Mouse (Mus musculus) midbrain, embryonic 11.5 days (tissue): Measurements from ENCODE around the gene Txndc11. TPM values are rescaled to one million over a fixed set of nuclear protein-coding genes. Genes with fewer than 3 reads are reported as not detected.

ENCODE experiments used
- ATAC-seq: fragments of 200-750 bp; cut with Nextera tagmentation; 2 replicates; pipeline ENCODE4 v1.8.0; 2017; ENCODE audit warnings: moderate TSS enrichment, moderate library complexity; ENCODE audit not compliant: low FRiP score
- DNase-seq: peaks from one replicate; pipeline ENCODE4 v3.0.0; 2015; ENCODE audit warnings: low spot score; ENCODE audit errors: missing footprints
- H3K27ac ChIP-seq: fragments of 300-500 bp; sonication (generic); 2 replicates; pipeline ENCODE4 v1.5.1; 2014; ENCODE audit warnings: low read depth, low read length
- H3K27me3 ChIP-seq: fragments of 300-500 bp; sonication (generic); 2 replicates; pipeline ENCODE4 v1.6.1; 2014; ENCODE audit warnings: mild to moderate bottlenecking, low read length, moderate library complexity, mixed read lengths; ENCODE audit not compliant: control insufficient read depth, insufficient read depth
- H3K36me3 ChIP-seq: fragments of 300-500 bp; sonication (generic); 2 replicates; pipeline ENCODE4 v1.6.1; 2014; ENCODE audit warnings: mild to moderate bottlenecking, low read length, moderate library complexity, mixed read lengths; ENCODE audit not compliant: control insufficient read depth, insufficient read depth
- H3K4me1 ChIP-seq: fragments of 300-500 bp; sonication (generic); 2 replicates; pipeline ENCODE4 v1.6.1; 2014; ENCODE audit warnings: low read length; ENCODE audit not compliant: control insufficient read depth, insufficient read depth
- H3K4me2 ChIP-seq: fragments of 300-500 bp; sonication (generic); 2 replicates; pipeline ENCODE4 v1.6.1; 2014; ENCODE audit warnings: mild to moderate bottlenecking, moderate library complexity
- H3K4me3 ChIP-seq: fragments of 300-500 bp; sonication (generic); 2 replicates; pipeline ENCODE4 v1.5.1; 2014; ENCODE audit warnings: low read depth, low read length
- H3K9ac ChIP-seq: fragments of 300-500 bp; sonication (generic); 2 replicates; pipeline ENCODE4 v1.6.1; 2014; ENCODE audit warnings: low read length
- H3K9me3 ChIP-seq: fragments of 300-500 bp; sonication (generic); 2 replicates; pipeline ENCODE4 v1.6.1; 2016; ENCODE audit warnings: low read length; ENCODE audit not compliant: control insufficient read depth
- WGBS: fragments of 180-500 bp; shearing (Covaris S2); extraction: QIAGEN DNeasy Blood & Tissue Kit; methylation state at CpG from one replicate; pipeline ENCODE4 v1.1.7; 2014; 5-methylcytosine and 5-hydroxymethylcytosine counted together
- polyA plus RNA-seq: library from polyadenylated mRNA; unstranded; fragments of >200 nt; fragmentation: Nextera tagmentation; extraction: Ambion mirVana; gene quantifications from 2 replicates; pipeline ENCODE4 v1.2.1, GENCODE M21; 2014

Gene Txndc11
- polyA plus RNA-seq, 1 experiment from 2014 or later = 31.0 TPM

GRCm38 (mm10) chr16:11086856-11087588 lies 47.4 kb downstream of the Txndc11 start:
- ATAC-seq = no peak
- peaks cover 15% of the 10 kb centered on the region for H3K36me3 ChIP-seq
- H3K27ac ChIP-seq = no peak overlapping the region
- no peaks in the 10 kb centered on the region for H3K27me3 ChIP-seq
- H3K4me2 ChIP-seq = no peak overlapping the region
- WGBS = 67% methylated on average over 5 of the region's 5 CpGs
- H3K4me3 ChIP-seq = no peak overlapping the region
- H3K9me3 ChIP-seq = no peaks in the 10 kb centered on the region
- no peaks in the 10 kb centered on the region for H3K4me1 ChIP-seq
- no peak for DNase-seq
- H3K9ac ChIP-seq = no peak overlapping the region

DNA sequence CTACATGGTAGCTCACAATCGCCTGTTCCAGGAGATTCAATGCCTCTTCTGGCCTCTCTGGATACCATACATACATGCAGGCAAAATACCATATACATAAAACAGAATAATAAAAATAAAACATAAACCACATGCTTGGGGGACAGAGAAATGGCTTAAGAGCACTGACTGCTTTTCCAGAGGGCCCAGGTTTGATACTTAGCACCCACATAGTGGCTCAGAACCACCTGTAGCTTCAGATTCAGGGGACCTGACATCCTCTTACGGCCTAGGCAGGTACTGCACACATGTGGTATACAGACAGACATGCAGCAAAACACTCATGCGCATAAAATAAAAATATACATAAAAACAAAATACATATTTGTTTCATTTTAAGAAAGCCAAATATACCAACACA lies 48.2 kb downstream of the Txndc11 start:
- H3K27me3 ChIP-seq = no peaks in the 10 kb centered on the region
- no peak overlapping the region for H3K4me3 ChIP-seq
- H3K4me2 ChIP-seq = no peak overlapping the region
- DNase-seq = no peak
- no peak for ATAC-seq
- H3K9me3 ChIP-seq = no peaks in the 10 kb centered on the region
- WGBS = 92% methylated on average over 3 of the region's 3 CpGs
- H3K4me1 ChIP-seq = no peaks in the 10 kb centered on the region
- no peak overlapping the region for H3K27ac ChIP-seq
- no peak overlapping the region for H3K9ac ChIP-seq
- peaks cover 15% of the 10 kb centered on the region for H3K36me3 ChIP-seq

- Histone ChIP-seq H3K9ac (no peak overlapping the region), H3K27ac (no peak overlapping the region), H3K4me3 (no peak overlapping the region), H3K36me3 (peaks cover 16% of the 10 kb centered on the region; the same call in 1 of the 2 replicates), H3K4me1 (no peaks in the 10 kb centered on the region), H3K4me2 (no peak overlapping the region), H3K9me3 (no peaks in the 10 kb centered on the region), H3K27me3 (no peaks in the 10 kb centered on the region)
- DNase-seq = no peak
- ATAC-seq = no peak
- 92% methylated on average over 8 of the region's 8 CpGs for WGBS
These were observed 50.3 kb downstream of the Txndc11 start for GRCm38 (mm10) chr16:11084181-11084580.

DNA sequence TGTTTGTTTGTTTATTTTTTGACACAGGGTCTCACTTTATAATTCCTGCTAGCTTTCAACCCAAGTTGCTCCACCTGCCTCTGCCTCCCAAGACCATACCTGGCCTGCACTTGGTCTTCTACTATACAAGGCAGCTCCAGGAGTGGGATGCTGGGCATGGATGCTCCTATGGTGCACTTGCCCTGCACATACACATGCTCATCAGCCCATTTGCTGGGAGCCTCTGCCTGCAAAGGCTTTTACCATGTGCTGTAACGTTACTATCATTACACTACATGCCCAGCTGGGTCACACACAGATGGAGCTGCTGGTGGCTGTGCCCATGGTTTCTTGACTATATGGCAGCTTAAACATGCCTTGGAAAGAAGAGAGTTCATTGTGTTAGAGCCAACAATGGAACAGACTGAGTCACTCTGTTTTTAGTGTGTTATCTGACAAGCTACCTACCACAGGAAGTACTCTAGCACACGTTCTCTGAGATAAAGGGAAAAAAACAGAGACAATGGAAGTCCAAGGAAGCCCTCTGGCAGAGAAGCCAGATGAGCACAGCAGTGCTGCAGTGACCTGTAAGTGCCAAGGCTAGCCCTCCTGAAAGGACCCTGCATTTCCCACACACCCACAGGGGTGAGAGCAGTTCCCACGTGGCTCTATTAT lies 56.1 kb downstream of the Txndc11 start:
- no peak overlapping the region for H3K4me2 ChIP-seq
- 86% methylated on average over 3 of the region's 3 CpGs for WGBS
- H3K4me3 ChIP-seq = no peak overlapping the region
- H3K27ac ChIP-seq = no peak overlapping the region
- H3K9me3 ChIP-seq = no peaks in the 10 kb centered on the region
- no peaks in the 10 kb centered on the region for H3K4me1 ChIP-seq
- peaks cover 25% of the 10 kb centered on the region; the same call in 1 of the 2 replicates for H3K36me3 ChIP-seq
- no peak overlapping the region for H3K9ac ChIP-seq
- ATAC-seq (no peak), DNase-seq (no peak)
- H3K27me3 ChIP-seq = no peaks in the 10 kb centered on the region

DNA sequence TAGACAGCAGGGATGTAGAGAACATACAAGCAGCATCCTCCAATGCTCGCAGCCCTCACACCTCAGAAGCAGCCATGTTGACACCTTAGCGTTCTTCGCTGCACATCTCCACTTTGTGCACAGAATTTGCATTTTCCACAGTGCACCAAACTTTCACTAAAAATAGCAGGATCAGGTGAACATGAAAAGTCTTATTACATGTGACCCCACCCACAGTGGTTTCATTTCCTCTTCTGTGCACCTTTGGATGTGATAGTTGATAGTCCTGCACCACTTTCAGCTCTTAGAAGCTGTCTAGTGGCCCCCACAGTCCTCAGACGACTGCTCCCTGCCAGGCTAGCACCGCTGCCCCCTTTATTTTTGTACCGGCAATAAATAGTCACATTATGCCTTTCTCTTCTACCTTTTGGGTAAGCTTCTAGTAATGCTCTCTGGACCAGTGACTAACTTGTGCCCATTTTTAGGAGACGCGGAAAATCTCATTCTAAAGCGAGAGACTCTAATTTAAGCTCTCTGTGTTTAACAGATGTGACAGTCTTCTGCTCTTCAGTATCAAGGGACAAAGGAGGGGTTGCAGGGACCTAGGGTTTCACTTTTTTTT lies 56.7 kb downstream of the Txndc11 start:
- Histone ChIP-seq H3K9ac (no peak overlapping the region), H3K27me3 (no peaks in the 10 kb centered on the region), H3K4me3 (no peak overlapping the region), H3K27ac (no peak overlapping the region), H3K36me3 (peaks cover 21% of the 10 kb centered on the region; the same call in 1 of the 2 replicates), H3K4me2 (no peak overlapping the region), H3K4me1 (no peaks in the 10 kb centered on the region), H3K9me3 (no peaks in the 10 kb centered on the region)
- DNase-seq (no peak), ATAC-seq (no peak)
- WGBS = 93% methylated on average over 9 of the region's 9 CpGs

- Histone ChIP-seq H3K9ac (no peak overlapping the region), H3K4me2 (no peak overlapping the region), H3K27ac (no peak overlapping the region), H3K9me3 (no peaks in the 10 kb centered on the region), H3K27me3 (no peaks in the 10 kb centered on the region), H3K4me3 (no peak overlapping the region), H3K36me3 (peaks cover 26% of the 10 kb centered on the region), H3K4me1 (peaks cover 16% of the 10 kb centered on the region)
- no peak for DNase-seq
- no peak for ATAC-seq
- WGBS = 76% methylated on average over 6 of the region's 6 CpGs
These were observed 61.4 kb downstream of the Txndc11 start for GRCm38 (mm10) chr16:11073060-11073459.

GRCm38 (mm10) chr16:11072454-11072853 lies 62.0 kb downstream of the Txndc11 start:
- no peak overlapping the region for H3K27ac ChIP-seq
- no peak for ATAC-seq
- peaks cover 26% of the 10 kb centered on the region for H3K36me3 ChIP-seq
- WGBS = 91% methylated on average over 8 of the region's 8 CpGs
- peaks cover 22% of the 10 kb centered on the region for H3K4me1 ChIP-seq
- no peak overlapping the region for H3K4me3 ChIP-seq
- no peak overlapping the region for H3K4me2 ChIP-seq
- H3K9ac ChIP-seq = no peak overlapping the region
- no peaks in the 10 kb centered on the region for H3K27me3 ChIP-seq
- DNase-seq = no peak
- H3K9me3 ChIP-seq = no peaks in the 10 kb centered on the region

DNA sequence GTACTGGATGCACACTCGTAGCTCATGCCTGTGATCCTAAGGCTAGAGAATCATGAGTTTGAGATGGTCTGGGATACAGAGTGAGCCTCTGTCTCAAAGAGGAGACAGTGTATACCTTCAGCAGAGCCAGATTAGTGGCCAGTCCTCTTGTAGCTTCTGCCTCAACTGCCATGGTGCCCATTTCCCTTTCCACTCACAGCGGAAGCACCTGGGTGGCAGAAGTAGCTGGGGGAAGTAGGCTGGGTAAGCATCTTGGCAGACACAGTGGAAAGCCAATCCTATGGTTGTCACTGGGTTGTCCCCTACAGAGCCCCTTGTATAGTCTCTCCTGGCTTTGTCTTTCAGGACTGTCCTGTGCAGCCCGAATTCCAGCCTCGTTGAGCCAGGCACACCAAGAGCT lies 62.6 kb downstream of the Txndc11 start:
- Histone ChIP-seq H3K4me3 (no peak overlapping the region), H3K9ac (no peak overlapping the region), H3K36me3 (peaks cover 26% of the 10 kb centered on the region), H3K27me3 (no peaks in the 10 kb centered on the region), H3K4me1 (peaks cover 26% of the 10 kb centered on the region), H3K9me3 (no peaks in the 10 kb centered on the region), H3K4me2 (no peak overlapping the region), H3K27ac (no peak overlapping the region)
- DNase-seq (no peak), ATAC-seq (no peak)
- 88% methylated on average over 4 of the region's 4 CpGs for WGBS

GRCm38 (mm10) chr16:11071176-11071575 lies 63.3 kb downstream of the Txndc11 start:
- H3K4me2 ChIP-seq = no peak overlapping the region
- no peaks in the 10 kb centered on the region for H3K27me3 ChIP-seq
- no peak for DNase-seq
- no peak overlapping the region for H3K4me3 ChIP-seq
- H3K27ac ChIP-seq = no peak overlapping the region
- H3K4me1 ChIP-seq = peaks cover 26% of the 10 kb centered on the region
- WGBS = 80% methylated on average over 5 of the region's 5 CpGs
- H3K9ac ChIP-seq = no peak overlapping the region
- no peaks in the 10 kb centered on the region for H3K9me3 ChIP-seq
- no peak for ATAC-seq
- peaks cover 26% of the 10 kb centered on the region for H3K36me3 ChIP-seq
